Mouse (Mus musculus) limb, embryonic 10.5 days (tissue): Measurements from ENCODE around the gene Rps12-ps3. TPM values are rescaled to one million over a fixed set of nuclear protein-coding genes. Genes with fewer than 3 reads are reported as not detected.

Source experiments
- DNase-seq: peaks from one replicate; pipeline ENCODE4 v3.0.0-alpha.2; 2017; ENCODE audit warnings: low spot score
- H3K27ac ChIP-seq: fragments of 300-500 bp; sonication (generic); 2 replicates; pipeline ENCODE4 v1.5.1; 2016; ENCODE audit warnings: mild to moderate bottlenecking
- H3K27me3 ChIP-seq: fragments of 300-500 bp; sonication (generic); 2 replicates; pipeline ENCODE4 v1.6.1; 2016; ENCODE audit warnings: low read depth, mild to moderate bottlenecking; ENCODE audit not compliant: poor library complexity, severe bottlenecking
- H3K36me3 ChIP-seq: fragments of 300-500 bp; sonication (generic); 2 replicates; pipeline ENCODE4 v1.6.1; 2016; ENCODE audit warnings: mild to moderate bottlenecking, moderate library complexity
- H3K4me1 ChIP-seq: fragments of 300-500 bp; sonication (generic); 2 replicates; pipeline ENCODE4 v1.6.1; 2016
- H3K4me3 ChIP-seq: fragments of 300-500 bp; sonication (generic); 2 replicates; pipeline ENCODE4 v1.5.1; 2016; ENCODE audit warnings: mild to moderate bottlenecking, moderate library complexity
- H3K9me3 ChIP-seq: fragments of 300-500 bp; sonication (generic); replicated peaks from 2 replicates; pipeline ENCODE4 v1.6.1; 2016; ENCODE audit warnings: mild to moderate bottlenecking
- WGBS: fragments of 180-500 bp; shearing (Covaris S2); methylation state at CpG from one replicate; pipeline ENCODE4 v1.1.7; 2016; 5-methylcytosine and 5-hydroxymethylcytosine counted together
- polyA plus RNA-seq: library from polyadenylated mRNA; unstranded; fragments of >200 nt; fragmentation: Nextera tagmentation; extraction: Ambion mirVana; gene quantifications from 2 replicates; pipeline ENCODE4 v1.2.1, GENCODE M21; 2016

Rps12-ps3 gene
- polyA plus RNA-seq = 7.6 and 11.1 TPM in 2 replicates

DNA sequence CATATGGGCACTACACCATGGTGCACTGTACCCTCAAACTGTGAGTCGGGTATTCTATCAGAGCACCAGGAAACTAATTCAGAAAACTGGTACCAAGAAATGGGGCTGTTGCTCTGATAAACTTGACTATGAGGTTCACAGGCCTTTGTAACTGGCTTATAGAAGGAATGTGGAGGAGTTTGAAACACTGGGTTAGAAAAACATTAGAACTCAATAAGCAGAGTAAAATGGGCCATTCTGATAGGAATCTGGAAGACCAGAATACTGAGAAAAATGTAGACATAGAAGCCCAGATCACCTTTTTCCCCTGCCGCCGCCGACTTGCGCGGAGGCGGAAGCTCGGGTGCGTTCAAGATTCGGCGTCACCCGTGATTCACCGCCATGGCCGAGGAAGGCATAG is at the start of gene Rps12-ps3:
Gene Rps12-ps3 (plus strand): TSS at position 301 of the 400 bp plus-strand sequence.
- H3K4me3 ChIP-seq = no peak within 1 kb of the TSS
- WGBS = 94% methylated on average over 12 of the region's 14 CpGs

DNA sequence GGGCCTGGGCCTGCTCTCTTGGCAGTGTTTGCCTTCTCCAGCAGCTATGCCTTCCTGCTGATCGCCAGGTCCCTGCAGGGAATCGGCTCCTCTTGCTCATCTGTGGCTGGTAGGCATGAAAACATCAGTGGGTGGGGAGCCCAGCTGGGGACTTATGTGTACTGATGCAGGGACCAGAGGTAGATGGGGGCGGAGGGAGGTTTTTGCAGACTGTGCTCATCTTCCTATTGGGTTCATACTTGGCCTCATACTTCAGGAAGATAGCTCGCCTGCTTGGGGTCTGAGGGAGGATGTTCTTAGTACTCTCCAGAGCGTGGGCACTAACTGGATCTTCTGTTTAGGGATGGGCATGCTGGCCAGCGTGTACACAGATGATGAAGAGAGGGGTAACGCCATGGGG is 48.9 kb upstream of the Rps12-ps3 start:
- H3K9me3 ChIP-seq = no peaks in the 10 kb centered on the region
- no peak overlapping the region for H3K4me3 ChIP-seq
- H3K36me3 ChIP-seq = no peaks in the 10 kb centered on the region
- H3K27me3 ChIP-seq = no peaks in the 10 kb centered on the region
- no peak overlapping the region for H3K27ac ChIP-seq
- no peak for DNase-seq
- H3K4me1 ChIP-seq = no peaks in the 10 kb centered on the region
- 94% methylated on average over 7 of the region's 7 CpGs for WGBS

More for the DNA sequence above, at the start of gene Rps12-ps3:
- DNase-seq = no peak
- H3K27ac ChIP-seq = no peak within 1 kb of the TSS
- H3K27me3 ChIP-seq = no peaks in the 10 kb centered on the region
- H3K4me1 ChIP-seq = no peaks in the 10 kb centered on the region
- peaks cover 23% of the 10 kb centered on the region for H3K36me3 ChIP-seq
- H3K9me3 ChIP-seq = no peaks in the 10 kb centered on the region

DNA sequence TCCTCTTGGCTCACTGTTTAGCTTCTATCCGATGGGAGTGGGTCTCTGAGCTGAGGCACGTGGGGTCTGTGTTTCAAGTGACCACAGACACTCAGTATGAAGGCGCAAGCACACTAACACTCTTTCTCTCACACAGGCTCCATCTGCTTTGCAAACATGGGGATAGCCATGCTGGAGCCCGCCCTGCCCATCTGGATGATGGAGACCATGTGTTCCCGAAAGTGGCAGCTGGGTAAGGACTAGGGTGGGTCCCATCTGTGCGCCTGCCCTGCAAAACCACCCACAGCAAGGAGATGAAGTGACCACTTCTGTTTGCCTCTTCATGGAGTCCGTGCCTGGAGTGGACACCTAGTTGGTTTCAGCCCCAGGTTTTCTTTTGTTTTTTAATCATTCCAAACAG is 45.7 kb upstream of the Rps12-ps3 start:
- Histone ChIP-seq H3K27ac (no peak overlapping the region), H3K36me3 (no peaks in the 10 kb centered on the region), H3K4me1 (peaks cover 4% of the 10 kb centered on the region), H3K9me3 (no peaks in the 10 kb centered on the region), H3K27me3 (no peaks in the 10 kb centered on the region), H3K4me3 (no peak overlapping the region)
- DNase-seq = no peak
- WGBS = 91% methylated on average over 7 of the region's 7 CpGs

DNA sequence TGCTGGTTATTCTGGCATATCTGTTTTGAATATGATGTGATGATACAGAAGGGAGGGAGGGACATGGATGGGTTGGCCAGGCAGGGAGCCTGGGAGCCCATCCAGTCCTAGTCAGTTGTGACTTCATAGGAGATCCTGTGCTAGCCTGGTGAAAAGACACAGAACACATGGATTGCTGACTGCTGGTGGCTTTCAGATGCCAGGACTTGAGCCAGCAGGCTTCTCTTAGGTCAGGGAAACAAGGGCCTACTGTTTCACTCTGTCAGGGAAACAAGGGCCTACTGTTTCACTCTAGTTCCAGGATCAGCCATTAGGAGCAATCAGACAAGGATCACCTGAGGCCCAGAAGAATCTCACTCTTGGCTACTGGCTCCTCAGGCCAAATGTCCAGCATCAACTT is 41.2 kb upstream of the Rps12-ps3 start:
- no peaks in the 10 kb centered on the region for H3K9me3 ChIP-seq
- H3K27me3 ChIP-seq = no peaks in the 10 kb centered on the region
- peaks cover 4% of the 10 kb centered on the region for H3K4me1 ChIP-seq
- H3K4me3 ChIP-seq = no peak overlapping the region
- no peaks in the 10 kb centered on the region for H3K36me3 ChIP-seq
- no peak overlapping the region; the same call in 1 of the 2 replicates for H3K27ac ChIP-seq
- DNase-seq = no peak

DNA sequence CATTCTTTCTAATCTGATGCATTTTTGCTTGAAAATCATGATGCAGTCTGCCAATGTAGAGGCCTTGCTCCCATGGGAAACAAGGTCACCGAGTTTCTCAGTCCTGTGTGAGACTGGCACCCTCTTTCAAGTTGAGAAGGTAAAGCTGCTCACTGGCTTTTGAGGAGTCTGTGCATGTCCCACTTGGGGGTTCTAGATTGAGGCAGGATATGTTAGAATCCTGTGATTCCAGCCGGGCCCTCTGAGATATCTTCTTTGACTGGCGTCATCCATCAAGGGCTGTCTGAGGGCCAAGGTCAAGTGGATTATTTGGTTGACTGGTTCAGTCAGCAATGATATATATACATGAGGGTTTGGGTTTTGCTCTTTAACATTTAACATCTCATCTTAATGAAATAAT is 40.1 kb upstream of the Rps12-ps3 start:
- DNase-seq = no peak
- Histone ChIP-seq H3K27me3 (no peaks in the 10 kb centered on the region), H3K4me3 (no peak overlapping the region), H3K4me1 (peaks cover 4% of the 10 kb centered on the region), H3K36me3 (no peaks in the 10 kb centered on the region), H3K9me3 (no peaks in the 10 kb centered on the region), H3K27ac (no peak overlapping the region)
- 92% methylated on average over 3 of the region's 3 CpGs for WGBS

DNA sequence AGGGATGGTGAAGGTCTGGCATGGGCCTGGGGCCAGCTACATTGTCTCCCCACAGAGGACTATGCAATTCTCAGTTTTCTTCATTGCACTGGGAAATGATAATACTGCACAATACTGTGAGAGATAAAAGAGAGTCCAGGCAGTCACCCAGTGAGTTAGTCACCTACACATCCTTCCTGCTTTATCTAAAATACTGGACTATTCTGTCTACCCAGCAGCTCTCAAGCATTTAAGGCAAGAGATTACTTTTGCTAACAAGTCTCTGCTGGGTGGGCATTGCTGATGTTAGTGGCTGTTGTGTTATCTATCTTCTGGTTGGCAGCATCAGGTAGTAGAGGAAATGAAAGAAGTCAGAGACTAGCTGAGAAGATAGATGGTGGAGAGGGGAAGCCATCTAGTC is 33.0 kb upstream of the Rps12-ps3 start:
- no peaks in the 10 kb centered on the region for H3K9me3 ChIP-seq
- no peak overlapping the region for H3K4me3 ChIP-seq
- DNase-seq = no peak
- H3K36me3 ChIP-seq = 0 out of 2 replicates have a peak, but pooled peaks cover 2% of the 10 kb centered on the region
- no peaks in the 10 kb centered on the region for H3K27me3 ChIP-seq
- H3K27ac ChIP-seq = no peak overlapping the region
- no peaks in the 10 kb centered on the region for H3K4me1 ChIP-seq

DNA sequence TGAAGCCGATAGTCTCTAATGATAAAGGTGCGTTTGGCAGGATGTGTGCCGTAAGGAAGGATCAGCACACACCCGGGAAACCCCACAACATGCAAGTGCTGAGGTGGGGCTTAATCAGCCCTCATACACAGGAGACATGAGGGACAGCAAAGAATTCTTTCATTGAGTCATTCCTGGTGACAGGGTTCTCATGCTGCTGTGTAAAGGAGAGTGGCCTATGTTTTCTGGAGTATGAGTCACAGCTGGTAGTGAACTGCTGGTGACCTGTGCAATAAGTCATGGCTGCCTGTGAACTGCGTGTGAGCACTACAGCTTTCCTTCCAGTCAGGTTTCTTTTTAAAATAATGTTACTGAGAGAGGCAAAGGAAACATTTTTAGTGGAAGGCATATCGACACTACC is 32.3 kb upstream of the Rps12-ps3 start:
- Histone ChIP-seq H3K9me3 (no peaks in the 10 kb centered on the region), H3K27ac (no peak overlapping the region), H3K4me3 (no peak overlapping the region), H3K36me3 (0 out of 2 replicates have a peak, but pooled peaks cover 2% of the 10 kb centered on the region), H3K27me3 (no peaks in the 10 kb centered on the region), H3K4me1 (no peaks in the 10 kb centered on the region)
- 92% methylated on average over 6 of the region's 6 CpGs for WGBS
- no peak for DNase-seq

DNA sequence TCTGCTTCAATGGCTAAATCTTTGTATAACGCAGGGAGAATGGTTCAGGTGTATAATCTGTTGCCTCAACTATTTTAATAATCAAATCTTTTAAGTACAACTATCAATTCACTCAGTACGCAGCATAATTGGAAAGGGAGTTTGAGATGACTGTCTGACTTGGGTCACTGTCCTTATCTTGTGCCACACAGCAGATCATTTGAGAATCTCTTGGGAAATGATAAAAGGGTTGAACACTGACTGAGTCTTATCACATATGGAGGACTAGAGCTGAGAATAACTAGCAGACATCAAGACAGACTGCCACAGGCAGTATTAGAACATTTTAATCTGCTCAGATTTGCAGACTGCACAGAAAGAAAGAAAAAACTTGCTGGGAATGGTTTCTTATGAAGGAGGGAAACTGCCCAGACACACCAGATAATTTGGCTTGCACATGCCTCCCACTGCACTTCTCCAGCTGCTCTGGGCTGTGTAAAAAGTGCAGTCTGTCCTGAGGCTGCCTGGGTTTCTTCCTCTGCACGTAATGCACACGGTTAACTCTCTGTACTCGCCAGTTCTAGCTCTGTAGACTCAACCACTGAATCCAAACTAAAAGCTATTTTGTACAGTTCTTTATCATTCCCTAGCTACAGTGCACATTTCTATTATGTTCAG is 29.8 kb upstream of the Rps12-ps3 start:
- Histone ChIP-seq H3K36me3 (peaks cover 6% of the 10 kb centered on the region; the same call in 1 of the 2 replicates), H3K4me1 (no peaks in the 10 kb centered on the region), H3K27me3 (no peaks in the 10 kb centered on the region), H3K4me3 (no peak overlapping the region), H3K9me3 (no peaks in the 10 kb centered on the region), H3K27ac (no peak overlapping the region)
- 92% methylated on average over 5 of the region's 5 CpGs for WGBS
- DNase-seq = no peak

DNA sequence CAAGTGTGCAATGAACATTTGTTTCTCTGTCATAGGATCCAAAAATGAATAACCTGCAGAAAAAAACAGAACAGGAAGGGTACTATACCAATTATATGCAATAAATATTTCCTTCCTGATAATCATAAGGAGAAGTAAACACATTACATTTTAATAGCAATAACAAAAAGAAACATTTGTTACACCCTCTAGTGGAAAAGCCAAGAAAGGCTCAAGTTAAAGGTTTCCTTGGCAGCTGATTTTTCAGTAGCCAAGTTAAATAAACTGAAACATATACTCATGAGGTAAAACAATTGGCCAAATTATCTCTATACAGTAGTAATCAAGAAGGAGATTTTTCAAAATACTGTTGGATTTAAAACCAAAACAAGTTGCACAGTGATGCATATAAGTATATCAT is 6.8 kb upstream of the Rps12-ps3 start:
- H3K27ac ChIP-seq = no peak overlapping the region
- H3K9me3 ChIP-seq = no peaks in the 10 kb centered on the region
- H3K4me1 ChIP-seq = no peaks in the 10 kb centered on the region
- no peak for DNase-seq
- H3K4me3 ChIP-seq = no peak overlapping the region
- peaks cover 21% of the 10 kb centered on the region for H3K36me3 ChIP-seq
- H3K27me3 ChIP-seq = no peaks in the 10 kb centered on the region

DNA sequence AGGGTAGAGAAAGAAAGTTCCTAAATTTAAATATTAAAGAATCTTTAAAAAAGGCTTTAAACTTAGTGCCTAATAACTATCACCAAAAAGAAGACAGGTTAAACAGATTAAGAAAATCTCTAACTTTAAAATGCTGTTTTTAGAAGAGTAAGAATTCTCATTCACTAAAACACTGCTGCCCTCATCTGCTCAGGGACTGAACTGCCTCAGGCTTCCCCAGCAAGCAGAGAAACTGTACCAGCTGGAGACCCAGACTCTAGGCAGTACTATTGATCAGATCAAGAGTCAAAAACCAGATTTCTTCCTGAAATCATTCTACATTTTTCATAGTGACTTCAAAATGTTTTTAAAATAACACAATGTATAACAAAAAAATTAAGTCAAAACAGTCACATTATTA is 5.5 kb upstream of the Rps12-ps3 start:
- no peaks in the 10 kb centered on the region for H3K4me1 ChIP-seq
- peaks cover 21% of the 10 kb centered on the region for H3K36me3 ChIP-seq
- H3K27me3 ChIP-seq = no peaks in the 10 kb centered on the region
- H3K9me3 ChIP-seq = no peaks in the 10 kb centered on the region
- H3K27ac ChIP-seq = no peak overlapping the region
- no peak overlapping the region for H3K4me3 ChIP-seq
- DNase-seq = no peak

DNA sequence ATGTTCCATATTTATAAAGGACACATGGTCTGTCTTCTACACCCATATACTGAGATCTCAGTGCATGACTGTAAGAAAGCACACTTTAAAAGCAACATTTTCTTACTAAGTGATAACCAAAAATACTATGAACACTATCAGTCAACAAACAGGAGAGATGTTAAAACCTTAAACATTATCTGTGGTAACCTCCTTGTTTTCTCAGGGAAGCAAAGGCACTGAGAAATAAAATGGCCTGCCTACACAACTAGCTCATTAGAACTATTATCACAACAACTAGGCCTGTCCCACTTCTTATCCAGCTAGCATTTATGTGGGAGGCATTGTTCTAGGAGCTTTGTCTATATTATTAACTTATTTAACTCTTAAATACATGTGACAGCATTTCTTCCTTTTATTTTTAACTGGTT is 8.7 kb downstream of the Rps12-ps3 start:
- Histone ChIP-seq H3K9me3 (no peaks in the 10 kb centered on the region), H3K4me3 (no peak overlapping the region), H3K36me3 (peaks cover 13% of the 10 kb centered on the region), H3K4me1 (no peaks in the 10 kb centered on the region), H3K27ac (no peak overlapping the region), H3K27me3 (no peaks in the 10 kb centered on the region)
- no peak for DNase-seq

DNA sequence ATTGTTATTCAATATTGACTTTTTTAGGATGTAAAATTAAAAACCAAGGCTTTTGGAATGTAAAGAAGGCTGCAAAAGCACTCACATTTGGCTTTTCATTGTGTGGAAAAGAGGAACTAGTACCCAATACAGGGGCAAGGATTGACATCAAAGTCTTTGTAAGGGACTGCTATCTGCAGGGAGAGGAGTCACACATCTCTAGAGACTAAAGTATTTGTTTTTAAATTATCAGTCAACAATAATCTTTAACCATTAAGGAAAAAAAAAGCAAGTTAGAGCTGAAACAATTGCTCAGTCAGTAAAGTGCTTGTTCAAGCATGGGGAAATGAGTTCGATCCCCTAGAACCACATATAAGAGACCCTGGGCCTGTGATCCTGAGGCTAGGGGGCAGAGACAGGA is 14.6 kb downstream of the Rps12-ps3 start:
- no peaks in the 10 kb centered on the region for H3K9me3 ChIP-seq
- H3K27me3 ChIP-seq = no peaks in the 10 kb centered on the region
- 100% methylated on average over 1 of the region's 1 CpGs for WGBS
- no peak overlapping the region for H3K27ac ChIP-seq
- no peak overlapping the region for H3K4me3 ChIP-seq
- no peak for DNase-seq
- H3K4me1 ChIP-seq = peaks cover 6% of the 10 kb centered on the region; the same call in 1 of the 2 replicates
- H3K36me3 ChIP-seq = peaks cover 21% of the 10 kb centered on the region

DNA sequence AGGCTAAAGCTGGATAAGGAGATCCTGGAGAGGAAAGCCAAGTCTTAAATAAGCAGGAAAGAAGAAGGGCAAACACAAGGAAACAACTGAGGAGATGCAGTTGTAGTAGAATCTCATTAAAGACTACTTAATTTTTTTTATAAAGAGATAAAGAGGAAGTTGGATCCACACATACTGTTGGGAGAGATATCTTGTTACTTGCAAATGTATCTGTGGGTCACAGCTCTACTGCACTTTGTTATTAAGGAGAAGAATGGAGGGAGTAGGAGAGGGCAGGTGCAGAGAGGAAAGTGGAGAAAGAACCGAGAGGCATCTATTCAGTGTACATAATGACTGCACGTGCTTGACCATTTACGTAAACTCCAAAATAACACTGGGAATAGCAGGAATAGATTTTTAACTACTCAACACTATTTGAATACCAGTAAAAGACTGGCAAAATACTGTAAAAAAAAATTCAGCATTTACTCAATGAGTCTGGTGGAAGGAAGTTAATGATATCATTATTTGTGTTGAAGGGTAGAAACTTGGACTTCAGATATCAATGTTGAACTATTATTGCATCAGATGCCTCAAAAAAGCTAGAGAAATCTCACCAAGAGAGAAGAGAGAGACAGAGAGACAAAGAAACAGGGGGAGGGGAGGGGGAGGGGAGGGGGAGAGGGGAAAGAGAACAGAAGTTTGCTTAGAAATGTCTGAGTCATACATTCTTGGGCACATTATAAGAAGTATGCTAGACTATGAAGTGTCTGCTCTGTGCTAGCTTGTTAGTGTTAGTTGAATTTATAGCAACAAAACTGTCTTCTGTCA is 16.0 kb downstream of the Rps12-ps3 start:
- H3K4me3 ChIP-seq = no peak overlapping the region
- no peak overlapping the region for H3K27ac ChIP-seq
- peaks cover 19% of the 10 kb centered on the region for H3K36me3 ChIP-seq
- DNase-seq = no peak
- WGBS = 94% methylated on average over 3 of the region's 3 CpGs
- no peaks in the 10 kb centered on the region for H3K9me3 ChIP-seq
- H3K4me1 ChIP-seq = peaks cover 14% of the 10 kb centered on the region
- no peaks in the 10 kb centered on the region for H3K27me3 ChIP-seq
